Mouse (Mus musculus): ENCODE data around the gene AL607142.1.

- no peak for TF ChIP-seq POLR2A (IDR thresholded peaks at IDR 0.05; ENCODE audit: low read depth, low read length)
- TF ChIP-seq CTCF (IDR thresholded peaks at IDR 0.05; ENCODE audit: extremely low read depth, insufficient read length, insufficient replicate concordance, low read depth, low read length), result no peak
Observed at GRCm38 (mm10) chr4:120054145-120054544, 10.7 kb upstream of the AL607142.1 start.
